Mouse (Mus musculus): ENCODE measurements at regions not wholly inside any gene's neighbourhood (a gene's known extent, or its start where the extent isn't known, plus 50 kb on each side); places are given as distances from the start of the nearest gene placed in this dataset.
A peak's percentile ranks its signal among the peaks of the same experiment; 100 is the strongest.

DNA sequence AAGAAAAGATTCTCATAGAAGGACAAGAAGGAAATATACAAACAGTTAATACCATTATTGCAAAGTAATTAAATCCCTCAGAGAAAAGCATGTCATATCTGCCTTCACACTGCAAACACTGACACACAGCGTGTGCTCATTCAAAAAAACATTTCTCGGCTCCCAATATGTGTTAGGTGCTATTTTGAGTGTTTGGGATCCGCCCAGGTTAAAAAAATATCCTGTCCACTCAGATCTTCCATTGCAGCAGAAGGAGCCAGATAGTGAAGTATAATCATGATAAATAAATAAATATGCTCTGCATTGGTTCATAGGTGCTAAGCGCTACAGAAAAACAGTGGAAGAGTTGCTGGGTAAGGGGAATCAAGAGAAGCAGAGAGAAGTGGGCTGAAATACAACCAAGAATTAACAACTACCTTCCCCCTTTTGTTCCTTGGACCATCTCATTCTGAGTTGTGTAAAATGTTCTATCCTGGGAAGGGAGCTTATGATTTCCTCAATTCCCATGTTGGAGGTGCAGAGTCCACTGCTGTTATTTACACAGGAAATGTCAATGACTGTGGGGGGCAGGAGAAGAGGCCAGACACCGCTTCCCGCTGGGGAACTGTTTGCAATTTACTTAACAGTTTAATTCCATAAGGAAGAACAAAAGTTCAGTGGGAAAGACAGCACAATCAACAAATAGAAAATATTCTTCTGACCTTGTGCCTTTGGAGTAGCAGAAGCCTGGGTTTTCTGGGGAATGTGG is 139.9 kb downstream of the Tle1 start:
- H3K27ac ChIP-seq, result no peak overlapping the region
- no peaks in the 10 kb centered on the region for H3K9me3 ChIP-seq
- no peaks in the 10 kb centered on the region for H3K4me1 ChIP-seq
- H3K27me3 ChIP-seq, result no peaks in the 10 kb centered on the region
- 77% methylated on average over 6 of the region's 6 CpGs for WGBS
- H3K4me3 ChIP-seq (replicated peaks), result no peak overlapping the region
- no peak overlapping the region for H3K9ac ChIP-seq
- no peak for ATAC-seq (ENCODE audit: low FRiP score)
- no peak overlapping the region for H3K4me2 ChIP-seq
- no peaks in the 10 kb centered on the region for H3K36me3 ChIP-seq (replicated peaks)

DNA sequence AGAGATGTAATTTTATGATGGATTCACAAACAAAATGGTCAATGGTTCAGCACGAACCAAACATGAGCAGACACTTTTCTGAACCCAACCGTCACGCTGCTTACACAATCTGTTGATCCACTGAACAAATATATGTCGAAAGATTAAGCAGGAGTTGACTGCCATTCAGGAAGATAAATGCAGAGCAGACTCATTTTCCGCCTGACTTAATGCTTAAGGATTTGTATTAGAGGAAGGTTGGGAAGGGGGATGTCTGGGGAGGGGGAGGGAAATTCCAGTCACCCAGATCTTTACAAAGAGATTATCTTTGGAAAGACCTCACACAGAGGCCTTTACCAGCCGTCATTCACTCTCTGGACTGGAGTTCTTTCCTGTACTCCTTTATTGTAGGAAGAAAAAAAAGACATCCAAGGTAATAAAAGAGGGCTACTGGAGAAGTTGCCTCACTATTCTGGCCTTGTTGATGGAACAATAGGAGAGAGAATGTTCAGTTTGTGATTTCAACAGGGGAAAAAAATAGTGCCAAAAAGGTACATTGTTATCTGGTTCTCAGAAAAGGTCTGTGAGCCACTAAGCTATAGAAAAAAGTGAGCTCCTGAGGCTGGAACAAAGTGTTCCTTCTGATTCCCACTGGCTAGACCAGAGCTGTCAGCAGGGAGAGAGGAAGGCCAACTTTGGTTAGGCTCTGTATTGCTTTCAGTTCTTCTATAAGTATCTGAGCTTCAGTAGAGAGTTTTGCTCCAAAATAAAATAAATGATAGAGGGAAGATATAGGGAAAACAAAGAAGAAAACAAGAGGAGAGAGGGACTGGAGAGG is 150.9 kb downstream of the Tle1 start:
- Histone ChIP-seq H3K4me2 (peak overlapping the region; percentile 19; the same call in 1 of the 2 replicates), H3K4me3 (replicated peaks) (no peak overlapping the region), H3K27me3 (peaks cover 9% of the 10 kb centered on the region; the same call in 1 of the 2 replicates), H3K9me3 (no peaks in the 10 kb centered on the region), H3K27ac (no peak overlapping the region), H3K4me1 (peaks cover 12% of the 10 kb centered on the region), H3K9ac (no peak overlapping the region), H3K36me3 (replicated peaks) (no peaks in the 10 kb centered on the region)
- 2% methylated on average over 6 of the region's 6 CpGs for WGBS
- peak; percentile 91 for ATAC-seq (ENCODE audit: low FRiP score)

DNA sequence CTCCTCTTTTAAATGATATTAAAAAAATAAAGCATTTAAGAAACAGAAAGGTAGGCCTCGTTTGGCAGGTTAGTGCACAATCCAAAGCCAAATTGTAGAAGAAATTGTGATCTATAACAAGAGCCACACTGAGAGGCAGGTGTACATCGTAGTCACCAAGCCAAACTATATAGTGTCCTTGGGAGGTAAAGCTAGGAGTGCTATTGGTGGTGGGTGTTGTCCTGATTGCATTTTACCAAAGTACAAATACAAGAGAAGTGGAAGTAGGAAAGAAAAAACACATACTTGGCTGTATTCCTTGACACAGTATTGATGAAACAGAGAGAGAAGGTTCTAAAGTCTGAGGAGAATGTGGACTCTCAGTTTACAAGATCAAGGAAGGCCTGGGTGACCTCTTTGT is 178.6 kb downstream of the Tle1 start:
- Histone ChIP-seq H3K27me3 (no peaks in the 10 kb centered on the region), H3K9ac (no peak overlapping the region), H3K4me1 (no peaks in the 10 kb centered on the region), H3K27ac (no peak overlapping the region), H3K9me3 (no peaks in the 10 kb centered on the region), H3K4me3 (replicated peaks) (no peak overlapping the region), H3K36me3 (replicated peaks) (no peaks in the 10 kb centered on the region), H3K4me2 (no peak overlapping the region)
- ATAC-seq (ENCODE audit: low FRiP score), result no peak
- 91% methylated on average over 2 of the region's 2 CpGs for WGBS

DNA sequence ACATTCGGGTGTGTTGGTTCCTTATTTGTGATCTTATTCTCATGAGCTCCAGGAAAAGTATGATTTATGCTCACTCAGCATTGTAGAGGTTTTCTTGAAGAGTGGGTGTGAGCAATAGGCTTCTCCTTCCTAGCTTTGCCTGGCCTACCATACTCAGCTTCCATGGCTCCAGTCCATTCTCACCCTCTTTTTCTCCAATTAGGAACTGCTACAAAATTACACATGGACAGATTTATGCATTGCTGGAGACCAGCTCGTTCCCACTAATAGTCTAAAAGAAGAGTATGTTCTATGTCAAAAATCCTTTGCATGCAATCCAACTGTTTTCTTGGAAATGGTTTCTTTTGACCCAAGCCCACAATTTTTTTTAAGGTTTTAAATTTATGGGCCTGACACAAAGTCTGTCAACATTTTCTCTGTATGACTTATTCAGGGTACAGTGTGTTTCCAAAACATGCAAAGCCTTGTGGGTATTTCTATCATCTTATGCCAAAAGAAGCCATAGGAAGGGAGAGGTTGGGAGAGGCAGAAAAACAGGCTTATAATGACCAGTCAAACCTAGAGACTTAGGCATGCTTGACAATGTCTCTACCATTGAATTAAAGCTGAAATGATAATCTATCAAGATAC is 186.4 kb downstream of the Tle1 start:
- no peaks in the 10 kb centered on the region for H3K9me3 ChIP-seq
- H3K4me3 ChIP-seq (replicated peaks), result no peak overlapping the region
- 86% methylated on average over 2 of the region's 2 CpGs for WGBS
- H3K27me3 ChIP-seq, result no peaks in the 10 kb centered on the region
- no peaks in the 10 kb centered on the region for H3K36me3 ChIP-seq (replicated peaks)
- H3K27ac ChIP-seq, result no peak overlapping the region
- no peak overlapping the region for H3K9ac ChIP-seq
- ATAC-seq (ENCODE audit: low FRiP score), result no peak
- H3K4me2 ChIP-seq, result no peak overlapping the region
- H3K4me1 ChIP-seq, result no peaks in the 10 kb centered on the region

DNA sequence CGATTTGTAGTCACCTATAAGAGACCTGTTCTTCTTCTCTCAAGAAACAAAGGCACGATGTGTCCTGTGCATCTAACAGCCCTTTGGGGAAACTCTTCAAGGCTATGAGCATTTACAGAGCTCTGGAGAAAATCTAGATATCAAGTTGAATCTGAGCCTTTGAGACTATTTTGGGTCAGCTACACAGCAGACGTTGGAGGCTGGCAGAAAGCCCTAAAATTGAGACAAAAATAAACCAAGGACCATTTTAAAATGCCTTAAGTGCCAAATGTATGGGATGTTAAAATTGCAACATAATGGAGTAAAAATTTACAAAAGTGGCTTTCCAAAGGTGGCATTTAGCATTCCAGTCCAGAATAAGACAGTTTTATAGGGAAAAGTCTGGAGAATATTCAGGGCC is 187.1 kb downstream of the Tle1 start:
- Histone ChIP-seq H3K9me3 (peaks cover 3% of the 10 kb centered on the region; the same call in 1 of the 2 replicates), H3K4me3 (replicated peaks) (no peak overlapping the region), H3K4me2 (no peak overlapping the region), H3K9ac (no peak overlapping the region), H3K4me1 (no peaks in the 10 kb centered on the region), H3K27ac (no peak overlapping the region), H3K36me3 (replicated peaks) (no peaks in the 10 kb centered on the region), H3K27me3 (no peaks in the 10 kb centered on the region)
- WGBS, result 89% methylated on average over 3 of the region's 3 CpGs
- no peak for ATAC-seq (ENCODE audit: low FRiP score)

DNA sequence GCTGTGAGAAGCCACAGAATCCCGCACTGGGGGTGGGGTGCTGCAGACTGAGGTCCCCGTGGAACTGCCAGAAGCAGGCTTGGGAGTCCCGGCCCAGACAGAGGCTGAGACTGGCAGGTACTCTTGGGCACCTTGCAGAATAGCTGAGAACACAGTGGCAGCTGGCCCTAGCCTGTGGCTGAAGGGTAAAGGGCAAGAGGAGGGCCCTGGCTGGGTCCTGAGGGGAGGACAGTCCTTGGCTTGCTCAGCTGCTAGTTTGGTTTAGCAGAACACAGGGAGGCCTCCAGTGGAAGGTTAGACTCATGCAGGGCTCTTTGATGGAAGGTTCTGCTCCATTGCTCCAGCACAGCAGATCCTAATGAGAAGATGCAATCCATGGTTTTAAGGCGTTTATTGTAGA is 190.4 kb downstream of the Tle1 start:
- H3K27ac ChIP-seq, result no peak overlapping the region
- no peak overlapping the region for H3K9ac ChIP-seq
- no peaks in the 10 kb centered on the region for H3K27me3 ChIP-seq
- ATAC-seq (ENCODE audit: low FRiP score), result no peak
- peaks cover 5% of the 10 kb centered on the region; the same call in 1 of the 2 replicates for H3K9me3 ChIP-seq
- WGBS, result 82% methylated on average over 4 of the region's 4 CpGs
- H3K4me2 ChIP-seq, result no peak overlapping the region
- H3K4me3 ChIP-seq (replicated peaks), result no peak overlapping the region
- no peaks in the 10 kb centered on the region for H3K4me1 ChIP-seq
- H3K36me3 ChIP-seq (replicated peaks), result no peaks in the 10 kb centered on the region

DNA sequence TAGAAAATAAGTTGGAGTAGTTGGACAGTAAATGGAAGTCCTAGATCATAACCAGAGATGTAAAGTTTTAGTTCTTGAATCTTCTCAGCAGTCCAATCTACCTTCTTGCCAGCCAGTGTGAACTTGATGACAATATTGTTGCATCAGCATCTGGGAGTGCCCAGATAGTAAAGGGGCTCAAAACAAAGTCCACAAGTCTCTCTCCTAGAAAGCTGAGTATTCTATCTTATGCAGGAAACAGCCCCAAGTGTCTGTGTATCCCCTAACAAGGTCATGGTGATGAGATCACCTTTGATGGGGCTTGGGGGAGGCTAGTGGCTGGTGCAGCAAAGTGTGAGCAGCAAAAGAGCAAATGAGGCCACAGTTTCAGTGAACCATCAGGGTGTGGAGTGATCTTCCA is 194.8 kb downstream of the Tle1 start:
- Histone ChIP-seq H3K36me3 (replicated peaks) (no peaks in the 10 kb centered on the region), H3K4me2 (no peak overlapping the region), H3K4me3 (replicated peaks) (no peak overlapping the region), H3K9me3 (peaks cover 5% of the 10 kb centered on the region; the same call in 1 of the 2 replicates), H3K27ac (no peak overlapping the region), H3K9ac (no peak overlapping the region), H3K27me3 (no peaks in the 10 kb centered on the region), H3K4me1 (no peaks in the 10 kb centered on the region)
- ATAC-seq (ENCODE audit: low FRiP score), result no peak

DNA sequence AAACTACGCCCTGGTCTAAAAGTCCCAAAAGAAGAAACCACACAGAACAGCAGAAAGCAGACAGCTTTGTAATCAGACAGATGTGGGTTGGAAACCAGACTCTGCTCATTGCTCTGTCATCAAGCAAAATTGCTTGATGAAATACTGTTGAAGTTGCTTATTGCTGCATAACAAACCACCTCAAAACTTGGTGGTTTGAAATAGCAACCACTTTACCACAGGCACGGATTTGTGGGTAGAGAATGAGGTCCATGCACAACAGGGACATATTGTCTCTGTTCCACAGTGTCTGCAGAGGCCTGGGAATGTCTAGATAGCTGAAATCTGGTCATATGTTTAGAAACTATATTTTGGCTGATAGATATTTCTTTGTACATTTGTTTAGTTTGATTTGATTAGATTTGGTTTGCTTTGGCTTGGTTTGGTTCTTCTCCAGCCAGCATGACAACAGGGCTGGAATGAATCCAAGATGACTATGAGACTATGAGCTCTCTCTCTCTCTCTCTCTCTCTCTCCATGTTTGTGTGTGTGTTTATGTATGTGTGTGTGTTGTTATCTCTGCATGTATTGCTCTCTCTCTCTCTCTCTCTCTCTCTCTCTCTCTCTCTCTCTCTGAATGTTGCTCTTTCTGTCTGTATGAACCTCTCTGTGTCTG is 199.4 kb downstream of the Tle1 start:
- no peaks in the 10 kb centered on the region for H3K4me1 ChIP-seq
- 71% methylated on average over 2 of the region's 2 CpGs for WGBS
- H3K4me2 ChIP-seq, result no peak overlapping the region
- no peaks in the 10 kb centered on the region for H3K36me3 ChIP-seq (replicated peaks)
- H3K27ac ChIP-seq, result no peak overlapping the region
- no peaks in the 10 kb centered on the region for H3K27me3 ChIP-seq
- no peaks in the 10 kb centered on the region for H3K9me3 ChIP-seq
- H3K9ac ChIP-seq, result no peak overlapping the region
- ATAC-seq (ENCODE audit: low FRiP score), result no peak
- H3K4me3 ChIP-seq (replicated peaks), result no peak overlapping the region

DNA sequence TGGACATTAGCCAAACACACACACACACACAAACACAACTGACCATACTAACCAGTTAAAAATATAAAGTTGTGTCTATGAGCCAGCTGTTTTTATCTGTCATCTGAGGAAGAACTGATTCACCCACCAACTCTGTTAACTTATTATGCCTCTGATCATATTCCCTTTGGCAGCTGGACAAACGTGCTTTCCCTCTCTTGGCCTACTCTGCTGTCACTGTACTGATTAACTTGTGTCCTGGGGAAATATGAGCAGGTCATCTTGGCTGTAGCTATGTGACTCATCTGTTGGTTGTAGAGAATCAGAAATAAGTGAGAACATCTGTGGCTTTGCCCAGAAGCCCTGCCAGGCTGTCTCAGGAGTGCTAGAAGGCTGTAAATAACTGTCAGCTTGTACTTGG is 210.9 kb upstream of the Gm11232 start:
- H3K27me3 ChIP-seq, result no peaks in the 10 kb centered on the region
- WGBS, result 80% methylated on average over 1 of the region's 1 CpGs
- H3K9ac ChIP-seq, result no peak overlapping the region
- H3K4me1 ChIP-seq, result no peaks in the 10 kb centered on the region
- no peaks in the 10 kb centered on the region for H3K36me3 ChIP-seq (replicated peaks)
- H3K4me2 ChIP-seq, result no peak overlapping the region
- H3K4me3 ChIP-seq (replicated peaks), result no peak overlapping the region
- H3K9me3 ChIP-seq, result no peaks in the 10 kb centered on the region
- no peak overlapping the region for H3K27ac ChIP-seq
- ATAC-seq (ENCODE audit: low FRiP score), result no peak

DNA sequence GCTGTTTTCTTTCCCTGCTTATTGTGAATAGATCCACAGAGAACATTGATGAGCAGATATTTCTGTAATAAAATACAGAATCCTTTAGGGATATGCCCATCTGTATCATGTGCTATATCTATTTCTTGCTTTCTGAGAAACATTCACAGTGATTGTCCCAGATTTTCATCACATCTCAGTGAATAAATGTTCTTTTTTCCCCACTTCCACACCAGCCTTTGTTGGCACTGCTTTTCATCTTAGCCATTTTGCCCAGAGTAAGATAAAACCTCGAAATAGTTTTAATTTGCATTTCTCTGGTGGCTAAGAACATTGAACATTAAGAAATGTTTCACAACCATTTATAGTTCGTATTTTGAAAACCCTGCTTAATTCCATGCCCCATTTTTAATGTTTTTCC is 195.7 kb upstream of the Gm11232 start:
- Histone ChIP-seq H3K4me2 (no peak overlapping the region), H3K36me3 (replicated peaks) (no peaks in the 10 kb centered on the region), H3K9ac (no peak overlapping the region), H3K4me3 (replicated peaks) (no peak overlapping the region), H3K4me1 (no peaks in the 10 kb centered on the region), H3K27me3 (no peaks in the 10 kb centered on the region), H3K9me3 (no peaks in the 10 kb centered on the region), H3K27ac (no peak overlapping the region)
- ATAC-seq (ENCODE audit: low FRiP score), result no peak
- 80% methylated on average over 2 of the region's 2 CpGs for WGBS

DNA sequence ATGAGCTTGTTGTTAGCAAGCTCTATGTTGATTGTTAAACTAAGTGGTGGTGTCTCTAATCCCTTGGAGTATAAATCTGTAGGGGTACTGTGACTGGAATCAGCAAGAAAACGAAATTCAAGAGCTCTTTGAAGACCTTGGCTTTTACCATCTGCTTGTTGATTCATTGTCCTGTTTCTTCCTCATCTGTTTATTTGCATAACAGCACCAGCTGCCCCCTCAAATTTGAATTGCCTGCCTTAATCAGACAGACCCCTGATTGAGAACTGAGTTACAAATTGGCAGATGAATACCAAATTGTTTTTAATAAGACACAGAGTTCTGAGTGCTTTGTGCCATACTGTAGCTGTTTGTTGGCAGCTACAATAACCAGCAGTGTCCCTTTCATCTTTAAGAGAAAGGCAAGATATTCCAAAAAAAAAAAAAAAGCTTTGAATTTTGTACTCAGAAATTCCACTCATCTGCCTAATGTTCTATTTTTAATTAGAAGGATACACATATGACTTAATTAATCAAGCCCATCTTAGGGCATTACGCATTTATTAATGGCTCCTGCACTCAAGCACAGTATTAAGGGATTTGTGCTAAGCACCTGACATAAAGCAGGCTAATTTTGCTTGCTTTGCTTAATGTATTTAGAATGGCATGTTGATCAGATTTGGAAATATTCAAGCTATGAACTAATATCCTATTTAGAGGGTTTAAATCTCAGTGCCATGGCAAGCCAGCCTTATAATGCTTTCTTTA is 175.6 kb upstream of the Gm11232 start:
- 23% methylated on average over 2 of the region's 2 CpGs for WGBS
- ATAC-seq (ENCODE audit: low FRiP score), result peak; percentile 86
- H3K4me2 ChIP-seq, result no peak overlapping the region
- H3K9me3 ChIP-seq, result no peaks in the 10 kb centered on the region
- no peaks in the 10 kb centered on the region for H3K27me3 ChIP-seq
- H3K27ac ChIP-seq, result no peak overlapping the region
- no peaks in the 10 kb centered on the region for H3K36me3 ChIP-seq (replicated peaks)
- H3K9ac ChIP-seq, result no peak overlapping the region
- H3K4me3 ChIP-seq (replicated peaks), result no peak overlapping the region
- peaks cover 3% of the 10 kb centered on the region for H3K4me1 ChIP-seq

DNA sequence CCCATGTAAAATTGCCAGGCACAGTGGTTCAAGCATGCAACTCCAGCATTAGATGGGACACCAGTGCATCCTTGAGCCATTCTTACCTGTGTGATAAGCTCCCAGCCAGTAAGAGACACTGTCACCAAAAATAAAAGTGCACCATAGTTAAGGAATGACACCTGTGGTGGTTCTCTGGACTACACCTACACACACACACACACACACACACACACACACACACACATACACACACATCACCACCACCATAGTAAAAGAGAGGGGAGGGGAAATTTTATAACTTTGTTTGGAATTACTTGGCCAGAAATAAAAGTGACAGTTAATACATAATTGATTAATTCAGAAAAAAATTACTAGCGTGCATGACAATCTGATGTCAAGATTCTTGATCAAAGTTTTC is 175.1 kb upstream of the Gm11232 start:
- no peaks in the 10 kb centered on the region for H3K36me3 ChIP-seq (replicated peaks)
- 27% methylated on average over 1 of the region's 1 CpGs for WGBS
- H3K27me3 ChIP-seq, result no peaks in the 10 kb centered on the region
- ATAC-seq (ENCODE audit: low FRiP score), result peak; percentile 31; the same call in 1 of the 2 replicates
- H3K4me2 ChIP-seq, result no peak overlapping the region
- H3K4me3 ChIP-seq (replicated peaks), result no peak overlapping the region
- no peak overlapping the region for H3K9ac ChIP-seq
- H3K27ac ChIP-seq, result no peak overlapping the region
- H3K4me1 ChIP-seq, result peaks cover 3% of the 10 kb centered on the region
- H3K9me3 ChIP-seq, result no peaks in the 10 kb centered on the region
